ENCODE assay signal across 10 mouse cellular contexts in the genomic region with DNA sequence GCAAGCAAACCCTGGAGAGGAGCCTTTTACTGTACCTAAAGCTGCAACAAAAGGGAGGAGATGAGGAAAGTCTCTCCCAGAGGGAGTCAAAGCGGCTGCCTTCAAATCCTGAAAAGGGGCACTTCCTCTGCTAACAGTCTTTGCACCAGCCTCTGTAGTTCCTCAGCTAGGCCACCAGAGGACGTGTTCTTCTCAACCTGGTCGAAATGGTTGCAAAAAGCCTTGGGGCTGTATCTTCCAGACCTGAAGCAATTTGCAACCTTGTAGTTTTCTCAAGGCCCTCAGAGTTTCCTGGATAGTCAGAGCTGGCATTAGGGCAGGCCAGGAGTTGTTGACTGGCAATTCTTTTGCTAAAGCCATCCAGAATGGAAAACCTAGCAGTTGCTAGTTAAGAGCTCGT. TPM values are rescaled to one million over a fixed set of nuclear protein-coding genes. Genes with fewer than 3 reads are reported as not detected.
DNase-seq lines count a peak whose midpoint lies in the region; ATAC-seq and TF ChIP-seq lines count a peak whose summit lies in the region.
"Had no signal": no experiment of that assay in that cellular context is flagged by ENCODE, and none has a peak within 500 bp of the region (broad histone marks: within the 10 kb centered on the region; RNA-seq: fewer than 3 reads in every experiment).

No protein-coding gene starts in this region.

- peak; percentile 7 for DNase-seq in embryo, embryonic 10 days (ENCODE audit: low spot score)
- DNase-seq in embryo, embryonic 9.5 days (ENCODE audit: extremely low spot score): no peak
- DNase-seq in midbrain, postnatal 0 days (ENCODE audit: low spot score): no peak
- DNase-seq in midbrain, embryonic 10.5 days (ENCODE audit: low spot score): no peak
- peak; percentile 62 for DNase-seq in c-Kit-positive CD71-negative TER-119-negative erythroid progenitor cells, embryonic 14.5 days (ENCODE audit: low read depth)
- DNase-seq in thymus, postnatal 14 days: peak; percentile 36
- DNase-seq in gastrocnemius, postnatal 25 days: no peak
- no peak for DNase-seq in ovary, postnatal 10 days (ENCODE audit: low spot score)

- no peak overlapping the region for H3K4me2 ChIP-seq in midbrain, postnatal 0 days (ENCODE audit: low read depth, low read length, poor library complexity, severe bottlenecking)

- 24% methylated on average over 4 of the region's 4 CpGs for WGBS in midbrain, postnatal 0 days
- 32% methylated on average over 4 of the region's 4 CpGs for WGBS in midbrain, embryonic 10.5 days

- no peak overlapping the region for H3K9ac ChIP-seq in midbrain, postnatal 0 days (replicated peaks; ENCODE audit: low read length, poor library complexity, severe bottlenecking)

- no peak overlapping the region for H3K4me3 ChIP-seq in midbrain, postnatal 0 days (ENCODE audit: low read depth, low read length)
- H3K4me3 ChIP-seq in midbrain, embryonic 10.5 days: no peak overlapping the region

- no peaks in the 10 kb centered on the region for H3K9me3 ChIP-seq in midbrain, postnatal 0 days (ENCODE audit: low read length)
- no peaks in the 10 kb centered on the region for H3K9me3 ChIP-seq in midbrain, embryonic 10.5 days (replicated peaks)

- TF ChIP-seq CTCF in midbrain, postnatal 0 days (IDR thresholded peaks at IDR 0.05): peak; percentile 61

- H3K27me3 ChIP-seq in midbrain, postnatal 0 days (ENCODE audit: insufficient read depth, low read length): no peaks in the 10 kb centered on the region
- no peaks in the 10 kb centered on the region for H3K27me3 ChIP-seq in midbrain, embryonic 10.5 days (ENCODE audit: low read depth, poor library complexity, severe bottlenecking)

- H3K4me1 ChIP-seq in midbrain, postnatal 0 days (ENCODE audit: insufficient read depth, low read length): peaks cover 10% of the 10 kb centered on the region; the same call in 1 of the 2 replicates
- peaks cover 21% of the 10 kb centered on the region for H3K4me1 ChIP-seq in midbrain, embryonic 10.5 days

- no peak for ATAC-seq in midbrain, postnatal 0 days (ENCODE audit: low FRiP score)

- H3K27ac ChIP-seq in midbrain, postnatal 0 days (ENCODE audit: low read depth, low read length): no peak overlapping the region
- H3K27ac ChIP-seq in midbrain, embryonic 10.5 days (replicated peaks): no peak overlapping the region

- H3K36me3 ChIP-seq in midbrain, postnatal 0 days (ENCODE audit: insufficient read depth, low read length): no peaks in the 10 kb centered on the region
- H3K36me3 ChIP-seq in midbrain, embryonic 10.5 days: peaks cover 20% of the 10 kb centered on the region

RNA-seq across cellular contexts. Expression of a gene that starts 1.5 kb away (rescaled TPM):
- total RNA-seq in midbrain, postnatal 0 days (2014; rRNA removed): 45.0 and 56.3 TPM in 2 replicates
- polyA plus RNA-seq in midbrain, postnatal 0 days (2015; fragmentation: Nextera tagmentation; extraction: Ambion mirVana): 34.9 and 36.5 TPM in 2 replicates
- polyA plus RNA-seq in midbrain, embryonic 10.5 days (2016; fragmentation: Nextera tagmentation; extraction: Ambion mirVana): 51.2 and 51.5 TPM in 2 replicates
- 1 to 10 TPM; 5.8 to 5.9 TPM for total RNA-seq in gastrocnemius, postnatal 25 days (2021)

RNA-seq across cellular contexts. Expression of a gene that starts 3.3 kb away (rescaled TPM):
- 0.42 TPM in 1 of 2 replicates, not detected in the other for total RNA-seq in midbrain, postnatal 0 days (2014; rRNA removed)
- 0.20 and 0.59 TPM in 2 replicates for polyA plus RNA-seq in midbrain, postnatal 0 days (2015; fragmentation: Nextera tagmentation; extraction: Ambion mirVana)
- not detected in 2 replicates for polyA plus RNA-seq in midbrain, embryonic 10.5 days (2016; fragmentation: Nextera tagmentation; extraction: Ambion mirVana)
- 1 to 10 TPM; 4.4 to 6.6 TPM for total RNA-seq in gastrocnemius, postnatal 25 days (2021)
- polyA plus RNA-seq: intestine, embryonic 14.5 days had no signal

RNA-seq across cellular contexts. Expression of a gene that starts 15.9 kb away (rescaled TPM):
- total RNA-seq in midbrain, postnatal 0 days (2014; rRNA removed): 37.9 and 39.5 TPM in 2 replicates
- polyA plus RNA-seq in midbrain, postnatal 0 days (2015; fragmentation: Nextera tagmentation; extraction: Ambion mirVana): 25.5 and 26.7 TPM in 2 replicates
- polyA plus RNA-seq in midbrain, embryonic 10.5 days (2016; fragmentation: Nextera tagmentation; extraction: Ambion mirVana): 23.1 and 26.4 TPM in 2 replicates
- 10 to 100 TPM; 11.7 to 13.1 TPM for total RNA-seq in gastrocnemius, postnatal 25 days (2021)

RNA-seq across cellular contexts. Expression of a gene that starts 33.9 kb away (rescaled TPM):
- 11.1 and 11.2 TPM in 2 replicates for total RNA-seq in midbrain, postnatal 0 days (2014; rRNA removed)
- 8.2 and 8.3 TPM in 2 replicates for polyA plus RNA-seq in midbrain, postnatal 0 days (2015; fragmentation: Nextera tagmentation; extraction: Ambion mirVana)
- 10.7 and 12.7 TPM in 2 replicates for polyA plus RNA-seq in midbrain, embryonic 10.5 days (2016; fragmentation: Nextera tagmentation; extraction: Ambion mirVana)
- 10 to 100 TPM in 1 of 2 experiments, 1 to 10 TPM in 1; 9.4 to 11.0 TPM for total RNA-seq in gastrocnemius, postnatal 25 days (2021)

RNA-seq across cellular contexts. Expression of a gene that starts 45.0 kb away (rescaled TPM):
- total RNA-seq in midbrain, postnatal 0 days (2014; rRNA removed): not detected in 2 replicates
- polyA plus RNA-seq in midbrain, postnatal 0 days (2015; fragmentation: Nextera tagmentation; extraction: Ambion mirVana): not detected in 2 replicates
- polyA plus RNA-seq in midbrain, embryonic 10.5 days (2016; fragmentation: Nextera tagmentation; extraction: Ambion mirVana): not detected in 2 replicates
- total RNA-seq in gastrocnemius, postnatal 25 days (2021): not detected
- polyA plus RNA-seq: small intestine, adult 2 months had no signal

Comparison
In these comparisons a context has a peak if more than half of its experiments do, and no peak if none do; other contexts are left out.
1. DNase-seq: peak in embryo, embryonic 10 days (single experiment), c-Kit-positive CD71-negative TER-119-negative erythroid progenitor cells, embryonic 14.5 days (single experiment) and thymus, postnatal 14 days (single experiment); none in embryo, embryonic 9.5 days (single experiment), midbrain, postnatal 0 days (single experiment), midbrain, embryonic 10.5 days (single experiment), gastrocnemius, postnatal 25 days (single experiment) and ovary, postnatal 10 days (single experiment).